Mouse (Mus musculus) limb, embryonic 14.5 days (tissue): ENCODE results near the gene Prpf4. TPM values are rescaled to one million over a fixed set of nuclear protein-coding genes. Genes with fewer than 3 reads are reported as not detected.

Experiments used
- ATAC-seq: fragments of 200-750 bp; cut with Nextera tagmentation; 2 replicates; pipeline ENCODE4 v1.8.0; 2017; ENCODE audit warnings: low read depth, moderate number of reproducible peaks, moderate TSS enrichment; ENCODE audit not compliant: low FRiP score
- DNase-seq: peaks from one replicate; pipeline ENCODE4 v3.0.0-alpha.2; 2015; ENCODE audit warnings: low spot score
- H3K27ac ChIP-seq: fragments of 300-500 bp; sonication (generic); replicated peaks from 2 replicates; pipeline ENCODE4 v1.5.1; 2014; ENCODE audit warnings: low read depth, mild to moderate bottlenecking, low read length, moderate library complexity, mixed read lengths
- H3K27me3 ChIP-seq: fragments of 300-500 bp; sonication (generic); 2 replicates; pipeline ENCODE4 v1.6.1; 2014; ENCODE audit warnings: low read length, mixed read lengths; ENCODE audit not compliant: control insufficient read depth, insufficient read depth
- H3K36me3 ChIP-seq: fragments of 300-500 bp; sonication (generic); 2 replicates; pipeline ENCODE4 v1.6.1; 2014; ENCODE audit warnings: mild to moderate bottlenecking, low read length, moderate library complexity, mixed read lengths; ENCODE audit not compliant: control insufficient read depth, insufficient read depth
- H3K4me1 ChIP-seq: fragments of 300-500 bp; sonication (generic); 2 replicates; pipeline ENCODE4 v1.6.1; 2014; ENCODE audit warnings: antibody characterized with exemption, low read length, mixed read lengths; ENCODE audit not compliant: control insufficient read depth, insufficient read depth
- H3K4me2 ChIP-seq: fragments of 300-500 bp; sonication (generic); replicated peaks from 2 replicates; pipeline ENCODE4 v1.6.1; 2014; ENCODE audit warnings: low read depth, mild to moderate bottlenecking, low read length, moderate library complexity; ENCODE audit not compliant: severe bottlenecking
- H3K4me3 ChIP-seq: fragments of 300-500 bp; sonication (generic); replicated peaks from 2 replicates; pipeline ENCODE4 v1.5.1; 2014; ENCODE audit warnings: low read length
- H3K9ac ChIP-seq: fragments of 300-500 bp; sonication (generic); 2 replicates; pipeline ENCODE4 v1.6.1; 2014; ENCODE audit warnings: mild to moderate bottlenecking, low read depth, low read length, moderate library complexity; ENCODE audit not compliant: severe bottlenecking
- H3K9me3 ChIP-seq: fragments of 300-500 bp; sonication (generic); 2 replicates; pipeline ENCODE4 v1.6.1; 2016; ENCODE audit warnings: low read length; ENCODE audit not compliant: control insufficient read depth
- POLR2A ChIP-seq: fragments of 200-500 bp; IDR thresholded peaks from 2 replicates; pipeline ENCODE4 v1.8.0; 2012; ENCODE audit warnings: inconsistent platforms, mild to moderate bottlenecking, moderate library complexity, borderline replicate concordance; ENCODE audit not compliant: insufficient read depth, insufficient read length; ENCODE audit errors: extremely low read depth
- WGBS: fragments of 180-500 bp; shearing (Covaris S2); extraction: QIAGEN DNeasy Blood & Tissue Kit; methylation state at CpG from one replicate; pipeline ENCODE4 v1.1.7; 2014; 5-methylcytosine and 5-hydroxymethylcytosine counted together
- polyA plus RNA-seq, 2 experiments: library from polyadenylated mRNA; depleted of rRNA in 1 of 2; stranded (reverse) in 1 of 2; unstranded in 1 of 2; fragments of >200 nt; fragmentation: Nextera tagmentation in 1 of 2; extraction: Ambion mirVana in 1 of 2; gene quantifications; 2 replicates each; pipeline versions ENCODE4 v1.2.1 to v1.2.3; 2012 to 2014

Gene Prpf4
- polyA plus RNA-seq, 2 experiments, result 20.8 to 27.4 TPM

DNA sequence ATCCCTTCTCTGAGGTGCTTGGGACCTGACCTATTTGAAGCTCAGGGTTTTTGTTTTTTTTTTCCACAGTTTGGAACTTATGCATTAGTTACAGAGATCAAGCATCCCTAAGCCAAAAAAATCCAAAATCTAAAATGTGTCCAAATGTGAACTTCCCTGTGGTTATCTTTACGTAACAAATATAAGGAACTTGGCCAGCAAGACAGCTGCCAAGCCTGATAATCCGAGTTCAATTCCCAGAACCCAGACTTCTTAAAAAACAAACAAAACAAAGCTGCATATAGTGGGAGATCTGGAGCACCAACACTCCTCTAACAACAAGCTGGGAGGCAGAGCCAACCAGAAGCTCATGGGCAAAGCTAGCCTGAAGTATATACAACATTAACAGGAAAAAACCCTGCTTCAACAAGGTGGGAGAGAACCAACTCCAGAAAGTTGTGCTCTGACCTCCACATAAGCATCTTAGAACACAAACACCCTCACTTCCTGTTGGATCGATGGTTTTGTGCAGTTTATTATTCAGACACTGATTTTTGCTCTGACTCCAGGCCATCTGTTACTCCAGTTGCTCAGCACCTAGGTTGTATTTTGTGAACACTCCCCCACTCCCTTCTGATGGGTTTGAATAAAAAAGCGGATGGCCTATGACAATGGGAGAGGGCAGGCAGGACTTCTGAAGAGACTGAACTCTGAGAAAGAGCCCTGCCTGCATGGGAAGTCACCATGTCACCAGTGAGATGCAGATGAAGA, 10.8 kb upstream of the Prpf4 start:
- Histone ChIP-seq H3K9ac (no peak overlapping the region), H3K27me3 (no peaks in the 10 kb centered on the region), H3K27ac (no peak overlapping the region), H3K9me3 (no peaks in the 10 kb centered on the region), H3K4me3 (no peak overlapping the region), H3K36me3 (peaks cover 81% of the 10 kb centered on the region), H3K4me1 (no peaks in the 10 kb centered on the region), H3K4me2 (no peak overlapping the region)
- no peak for TF ChIP-seq POLR2A
- DNase-seq (no peak), ATAC-seq (no peak)
- WGBS, result 85% methylated on average over 4 of the region's 4 CpGs

DNA sequence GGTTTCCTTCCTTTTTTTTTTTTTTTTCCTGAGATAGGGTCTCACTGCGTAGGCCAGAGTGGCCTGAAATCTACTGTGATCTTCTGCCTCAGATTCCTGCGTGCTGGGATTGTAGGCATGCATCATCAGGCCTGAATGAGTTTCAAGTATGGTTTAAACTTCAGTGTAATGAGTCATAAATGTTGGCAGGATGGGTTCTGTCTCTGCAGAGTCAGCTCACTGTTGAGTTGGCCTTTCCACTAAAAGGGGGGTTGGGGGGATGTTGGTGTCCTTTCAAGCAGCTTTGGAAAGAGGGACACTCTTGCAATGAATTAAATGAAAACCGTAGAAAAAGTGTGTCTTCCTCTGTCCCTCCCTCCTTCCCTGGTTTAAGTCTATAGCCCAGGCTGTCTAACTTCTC, 9.6 kb upstream of the Prpf4 start:
- H3K36me3 ChIP-seq, result peaks cover 85% of the 10 kb centered on the region
- ATAC-seq, result no peak

DNA sequence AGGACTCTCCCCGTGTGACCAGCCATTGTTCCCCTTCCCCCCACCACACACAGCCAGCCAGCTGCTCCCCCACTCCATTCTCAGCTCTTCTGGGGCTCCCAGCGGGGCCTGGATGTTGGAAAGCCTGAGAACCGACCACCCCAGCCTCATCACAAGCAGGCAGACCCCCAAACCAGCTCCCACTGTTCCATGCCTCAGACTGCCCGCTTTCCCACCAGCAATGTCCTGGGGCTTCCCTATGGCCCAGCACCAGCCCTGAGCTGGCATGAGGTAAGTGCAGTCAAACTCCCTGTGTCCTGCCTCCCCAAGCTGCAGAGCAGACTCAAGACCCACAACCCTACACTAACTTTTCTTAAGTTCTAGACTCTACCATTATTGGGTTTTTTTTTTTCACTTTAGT, 2.5 kb upstream of the Prpf4 start:
- no peak overlapping the region for H3K27ac ChIP-seq
- peaks cover 39% of the 10 kb centered on the region for H3K36me3 ChIP-seq
- ATAC-seq (no peak), DNase-seq (no peak)
- TF ChIP-seq POLR2A, result no peak
- no peak overlapping the region for H3K4me3 ChIP-seq
- WGBS, result 90% methylated on average over 4 of the region's 4 CpGs
- H3K27me3 ChIP-seq, result no peaks in the 10 kb centered on the region
- peaks cover 18% of the 10 kb centered on the region; the same call in 1 of the 2 replicates for H3K4me1 ChIP-seq
- no peak overlapping the region for H3K9ac ChIP-seq
- no peaks in the 10 kb centered on the region for H3K9me3 ChIP-seq
- H3K4me2 ChIP-seq, result 0 out of 2 replicates have a peak overlapping the region, but pooled peaks have one; percentile 7

More for the DNA sequence above, 9.6 kb upstream of the Prpf4 start:
- H3K27me3 ChIP-seq, result no peaks in the 10 kb centered on the region
- no peak overlapping the region for H3K4me3 ChIP-seq
- no peak for TF ChIP-seq POLR2A
- H3K9me3 ChIP-seq, result no peaks in the 10 kb centered on the region
- H3K9ac ChIP-seq, result no peak overlapping the region
- 91% methylated on average over 3 of the region's 3 CpGs for WGBS
- no peak overlapping the region for H3K4me2 ChIP-seq
- DNase-seq, result no peak
- no peaks in the 10 kb centered on the region for H3K4me1 ChIP-seq
- H3K27ac ChIP-seq, result no peak overlapping the region

DNA sequence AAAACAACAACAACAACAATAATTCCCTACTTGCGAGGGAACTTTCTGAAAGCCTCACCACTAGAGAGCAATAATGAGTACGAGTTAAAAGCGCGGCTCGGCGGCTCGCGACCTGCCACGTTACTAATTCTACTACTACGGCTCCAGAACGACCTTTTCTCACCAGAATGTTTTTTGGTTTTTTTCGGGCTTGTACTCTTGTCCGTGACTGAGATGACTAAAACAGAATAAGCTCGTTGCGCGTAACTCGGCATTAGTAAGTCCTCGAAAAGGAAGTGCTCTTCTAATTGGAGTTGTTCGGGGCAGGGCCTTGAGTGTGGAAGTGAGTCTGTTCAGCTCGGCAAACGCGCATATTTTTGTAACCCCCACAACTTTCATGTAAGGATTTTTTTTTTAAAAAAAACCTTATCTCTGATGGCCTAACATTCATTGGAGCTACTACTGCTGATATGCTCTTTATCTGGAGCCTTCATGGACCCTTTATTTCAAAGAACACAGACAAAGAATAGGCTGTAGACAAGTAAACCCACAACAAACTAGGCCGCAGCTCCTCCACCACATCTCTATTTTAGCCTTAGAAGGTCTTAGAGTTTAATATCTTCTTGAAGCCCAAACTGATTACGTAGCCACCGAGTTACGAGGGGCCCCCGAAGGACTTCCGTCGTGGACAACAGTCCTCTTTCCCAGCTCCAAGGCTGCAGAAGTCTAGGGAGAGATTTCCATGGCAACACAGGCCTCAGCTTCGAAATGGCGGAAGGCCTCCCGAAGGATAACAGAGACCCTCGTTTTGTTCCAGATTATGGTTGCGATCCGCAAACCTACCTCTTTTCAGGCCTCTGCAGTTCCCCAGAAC, 641 bp upstream of the Prpf4 start:
- peak overlapping the region; percentile 76 for H3K9ac ChIP-seq
- peak overlapping the region; percentile 87 for H3K27ac ChIP-seq
- H3K4me3 ChIP-seq, result peak overlapping the region; percentile 62
- no peaks in the 10 kb centered on the region for H3K9me3 ChIP-seq
- H3K36me3 ChIP-seq, result peaks cover 40% of the 10 kb centered on the region
- H3K4me1 ChIP-seq, result peaks cover 18% of the 10 kb centered on the region; the same call in 1 of the 2 replicates
- TF ChIP-seq POLR2A, result peak; percentile 62; the same call in 1 of the 2 replicates
- H3K4me2 ChIP-seq, result peak overlapping the region; percentile 38
- peak; percentile 64 for ATAC-seq
- no peaks in the 10 kb centered on the region for H3K27me3 ChIP-seq
- under 1% methylated on average over 35 of the region's 35 CpGs for WGBS
- peak; percentile 89 for DNase-seq

DNA sequence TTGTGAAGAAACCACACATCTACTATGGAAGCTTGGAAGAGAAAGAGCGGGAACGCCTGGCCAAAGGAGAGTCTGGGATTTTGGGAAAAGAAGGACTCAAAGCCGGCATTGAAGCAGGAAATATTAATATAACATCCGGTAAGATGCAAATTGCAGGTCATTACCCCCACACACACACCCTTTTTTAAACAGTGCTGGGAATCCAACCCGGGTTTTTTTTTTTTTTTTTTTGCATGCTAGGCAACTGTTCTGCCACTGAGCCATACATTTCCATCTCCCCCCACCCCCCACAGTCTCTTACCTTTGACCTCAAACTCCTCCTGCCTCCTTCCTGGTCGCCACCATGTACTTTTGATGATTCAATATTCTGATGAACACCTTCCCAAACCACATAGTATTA, 1.0 kb downstream of the Prpf4 start:
- peaks cover 43% of the 10 kb centered on the region for H3K36me3 ChIP-seq
- 30% methylated on average over 6 of the region's 6 CpGs for WGBS
- peaks cover 18% of the 10 kb centered on the region; the same call in 1 of the 2 replicates for H3K4me1 ChIP-seq
- peak overlapping the region; percentile 69 for H3K4me2 ChIP-seq
- peak overlapping the region; percentile 83; the same call in 1 of the 2 replicates for H3K27ac ChIP-seq
- no peaks in the 10 kb centered on the region for H3K9me3 ChIP-seq
- H3K4me3 ChIP-seq, result peak overlapping the region; percentile 62
- TF ChIP-seq POLR2A, result no peak
- H3K9ac ChIP-seq, result peak overlapping the region; percentile 70
- H3K27me3 ChIP-seq, result no peaks in the 10 kb centered on the region
- DNase-seq, result no peak
- no peak for ATAC-seq
